Mouse (Mus musculus) left cerebral cortex, postnatal 14 days (tissue): ENCODE measurements around the gene Astn2. TPM values are rescaled to one million over a fixed set of nuclear protein-coding genes. Genes with fewer than 3 reads are reported as not detected.
A peak's percentile ranks its signal among the peaks of the same experiment; 100 is the strongest.

Source experiments
- DNase-seq, 2 experiments: peaks; one replicate each; pipeline ENCODE4 v3.0.0; 2021 to 2022; ENCODE audit warnings: low spot score in 2 of 2, mixed read lengths in 1 of 2
- intact Hi-C: fragments of 180-260 bp; cut with DNase I; formaldehyde crosslinking; loops from one replicate; pipeline ENCODE4 v1.15.1; 2025
- total RNA-seq, 2 experiments: library from RNA; stranded (reverse); gene quantifications; 2 replicates each; pipeline ENCODE4 v1.2.3; 2021

Astn2 gene
- total RNA-seq, 2 experiments from 2014 or later: 40.4 to 43.4 TPM

- no peak for DNase-seq
- intact Hi-C loops: no loop called here
Measured at GRCm38 (mm10) chr4:66215170-66215618, 189.2 kb downstream of the Astn2 start.

GRCm38 (mm10) chr4:66189636-66190035 is 214.8 kb downstream of the Astn2 start:
- intact Hi-C loops: no loop called here
- DNase-seq: no peak

GRCm38 (mm10) chr4:66175887-66176533 is 228.4 kb downstream of the Astn2 start:
- intact Hi-C loops: no loop called here
- no peak for DNase-seq

GRCm38 (mm10) chr4:66171583-66171982 is 232.8 kb downstream of the Astn2 start:
- no peak for DNase-seq
- intact Hi-C loops: no loop called here

- no peak for DNase-seq
- intact Hi-C loops: no loop called here
Measured at GRCm38 (mm10) chr4:66170787-66171186, 233.6 kb downstream of the Astn2 start.

GRCm38 (mm10) chr4:66169485-66169884 is 234.9 kb downstream of the Astn2 start:
- DNase-seq: no peak
- intact Hi-C loops: no loop called here

- DNase-seq: no peak
- intact Hi-C loops: no loop called here
Measured at GRCm38 (mm10) chr4:66158714-66159113, 245.7 kb downstream of the Astn2 start.

GRCm38 (mm10) chr4:66157439-66158113 is 246.8 kb downstream of the Astn2 start:
- intact Hi-C loops: no loop called here
- no peak for DNase-seq

- DNase-seq: no peak
- intact Hi-C loops: no loop called here
Measured at GRCm38 (mm10) chr4:66146546-66146945, 257.9 kb downstream of the Astn2 start.

GRCm38 (mm10) chr4:66126181-66126580 is 278.2 kb downstream of the Astn2 start:
- peak; percentile 4 to 12 for DNase-seq
- intact Hi-C loops: no loop called here

GRCm38 (mm10) chr4:66122766-66123358 is 281.5 kb downstream of the Astn2 start:
- intact Hi-C loops: no loop called here
- no peak for DNase-seq

- DNase-seq: no peak
- intact Hi-C loops: no loop called here
Measured at GRCm38 (mm10) chr4:66114243-66114642, 290.2 kb downstream of the Astn2 start.

- intact Hi-C loops: no loop called here
- no peak for DNase-seq
Measured at GRCm38 (mm10) chr4:66102037-66102436, 302.4 kb downstream of the Astn2 start.

GRCm38 (mm10) chr4:66097629-66098028 is 306.8 kb downstream of the Astn2 start:
- intact Hi-C loops: no loop called here
- no peak for DNase-seq

GRCm38 (mm10) chr4:66096104-66096503 is 308.3 kb downstream of the Astn2 start:
- DNase-seq: no peak
- intact Hi-C loops: no loop called here

- intact Hi-C loops: no loop called here
- no peak for DNase-seq
Measured at GRCm38 (mm10) chr4:66057161-66057560, 347.2 kb downstream of the Astn2 start.

- no peak for DNase-seq
- intact Hi-C loops: no loop called here
Measured at GRCm38 (mm10) chr4:66055690-66056089, 348.7 kb downstream of the Astn2 start.

GRCm38 (mm10) chr4:66043014-66043672 is 361.3 kb downstream of the Astn2 start:
- intact Hi-C loops: no loop called here
- DNase-seq: no peak

- no peak for DNase-seq
- intact Hi-C loops: no loop called here
Measured at GRCm38 (mm10) chr4:66033826-66034225, 370.6 kb downstream of the Astn2 start.

- no peak for DNase-seq
- intact Hi-C loops: no loop called here
Measured at GRCm38 (mm10) chr4:66031320-66031870, 373.0 kb downstream of the Astn2 start.
